ENCODE assay signal across 8 mouse cellular contexts in genomic region chr11:109653201-109653600, GRCm38 (mm10). TPM values are rescaled to one million over a fixed set of nuclear protein-coding genes. Genes with fewer than 3 reads are reported as not detected.
DNase-seq lines count a peak whose midpoint lies in the region; ATAC-seq lines count a peak whose summit lies in the region.
"Had no signal": no experiment of that assay in that cellular context is flagged by ENCODE, and none has a peak within 500 bp of the region (broad histone marks: within the 10 kb centered on the region; RNA-seq: fewer than 3 reads in every experiment).

No protein-coding gene starts in this region.

- H3K9me3 ChIP-seq in kidney, embryonic 16.5 days (ENCODE audit: low read length), result no peaks in the 10 kb centered on the region
- no peaks in the 10 kb centered on the region for H3K9me3 ChIP-seq in forebrain, embryonic 12.5 days
- H3K9me3 ChIP-seq in intestine, embryonic 15.5 days, result no peaks in the 10 kb centered on the region
- no peaks in the 10 kb centered on the region for H3K9me3 ChIP-seq in neural tube, embryonic 12.5 days

- H3K9ac ChIP-seq in kidney, embryonic 16.5 days (replicated peaks; ENCODE audit: low read length), result 0 out of 2 replicates have a peak overlapping the region, but pooled peaks have one; percentile 26
- no peak overlapping the region for H3K9ac ChIP-seq in forebrain, embryonic 12.5 days
- H3K9ac ChIP-seq in intestine, embryonic 15.5 days, result no peak overlapping the region
- no peak overlapping the region for H3K9ac ChIP-seq in neural tube, embryonic 12.5 days

- DNase-seq in kidney, postnatal 14 days, result no peak
- DNase-seq in gastrocnemius, postnatal 25 days, result no peak
- no peak for DNase-seq in thymus, postnatal 36 days
- DNase-seq: thymus, adult 2 months had no signal

- ATAC-seq in kidney, embryonic 16.5 days (ENCODE audit: low FRiP score, low TSS enrichment), result no peak
- no peak for ATAC-seq in forebrain, embryonic 12.5 days (ENCODE audit: low FRiP score)
- no peak for ATAC-seq in intestine, embryonic 15.5 days
- ATAC-seq in neural tube, embryonic 12.5 days (ENCODE audit: low FRiP score, low read depth), result no peak

- 71% methylated on average over 8 of the region's 8 CpGs for WGBS in kidney, embryonic 16.5 days
- WGBS in forebrain, embryonic 12.5 days, result 73% methylated on average over 8 of the region's 8 CpGs
- 48% methylated on average over 8 of the region's 8 CpGs for WGBS in intestine, embryonic 15.5 days
- WGBS in neural tube, embryonic 12.5 days, result 78% methylated on average over 8 of the region's 8 CpGs

- no peak overlapping the region for H3K4me2 ChIP-seq in kidney, embryonic 16.5 days (replicated peaks; ENCODE audit: low read depth, low read length)
- H3K4me2 ChIP-seq in forebrain, embryonic 12.5 days, result peak overlapping the region; percentile 91
- H3K4me2 ChIP-seq in intestine, embryonic 15.5 days (replicated peaks), result peak overlapping the region; percentile 42
- H3K4me2 ChIP-seq in neural tube, embryonic 12.5 days (replicated peaks), result peak overlapping the region; percentile 78

- no peak overlapping the region for H3K4me3 ChIP-seq in kidney, embryonic 16.5 days (ENCODE audit: low read length)
- 0 out of 2 replicates have a peak overlapping the region, but pooled peaks have one; percentile 0 for H3K4me3 ChIP-seq in forebrain, embryonic 12.5 days (replicated peaks)
- H3K4me3 ChIP-seq in intestine, embryonic 15.5 days (replicated peaks), result no peak overlapping the region; the same call in 1 of the 2 replicates
- H3K4me3 ChIP-seq in neural tube, embryonic 12.5 days, result 0 out of 2 replicates have a peak overlapping the region, but pooled peaks have one; percentile 1

- peaks cover 18% of the 10 kb centered on the region for H3K36me3 ChIP-seq in kidney, embryonic 16.5 days (ENCODE audit: insufficient read depth, low read length)
- H3K36me3 ChIP-seq in forebrain, embryonic 12.5 days (replicated peaks), result peaks cover 39% of the 10 kb centered on the region
- H3K36me3 ChIP-seq in intestine, embryonic 15.5 days, result peaks cover 11% of the 10 kb centered on the region; the same call in 1 of the 2 replicates
- peaks cover 36% of the 10 kb centered on the region for H3K36me3 ChIP-seq in neural tube, embryonic 12.5 days

- no peak overlapping the region for H3K27ac ChIP-seq in kidney, embryonic 16.5 days (ENCODE audit: low read length)
- H3K27ac ChIP-seq in forebrain, embryonic 12.5 days, result no peak overlapping the region
- H3K27ac ChIP-seq in intestine, embryonic 15.5 days, result no peak overlapping the region
- H3K27ac ChIP-seq in neural tube, embryonic 12.5 days, result no peak overlapping the region

- peaks cover 39% of the 10 kb centered on the region for H3K4me1 ChIP-seq in kidney, embryonic 16.5 days (ENCODE audit: insufficient read depth, low read length)
- peaks cover 36% of the 10 kb centered on the region for H3K4me1 ChIP-seq in forebrain, embryonic 12.5 days
- H3K4me1 ChIP-seq in intestine, embryonic 15.5 days (replicated peaks), result peaks cover 21% of the 10 kb centered on the region
- peaks cover 30% of the 10 kb centered on the region for H3K4me1 ChIP-seq in neural tube, embryonic 12.5 days

- no peaks in the 10 kb centered on the region for H3K27me3 ChIP-seq in kidney, embryonic 16.5 days (ENCODE audit: insufficient read depth, low read length)
- H3K27me3 ChIP-seq in forebrain, embryonic 12.5 days, result no peaks in the 10 kb centered on the region; the same call in 1 of the 2 replicates
- no peaks in the 10 kb centered on the region for H3K27me3 ChIP-seq in intestine, embryonic 15.5 days (replicated peaks)
- H3K27me3 ChIP-seq in neural tube, embryonic 12.5 days (replicated peaks), result no peaks in the 10 kb centered on the region

RNA-seq across cellular contexts. Expression of gene Prkar1a, which starts 4.0 kb away (rescaled TPM):
- polyA plus RNA-seq in kidney, embryonic 16.5 days (2015; fragmentation: Nextera tagmentation; extraction: Ambion mirVana), result 375 and 395 TPM in 2 replicates
- polyA plus RNA-seq in forebrain, embryonic 12.5 days (2016; fragmentation: Nextera tagmentation; extraction: Ambion mirVana), result 413 and 445 TPM in 2 replicates
- 270 and 286 TPM in 2 replicates for polyA plus RNA-seq in intestine, embryonic 15.5 days (2015; fragmentation: Nextera tagmentation; extraction: Ambion mirVana)
- polyA plus RNA-seq in neural tube, embryonic 12.5 days (2016; fragmentation: Nextera tagmentation; extraction: Ambion mirVana), result 454 TPM in 2 replicates
- 100 to 1,000 TPM; 136 to 142 TPM for total RNA-seq in gastrocnemius, postnatal 25 days (2021)

RNA-seq across cellular contexts. Expression of gene Wipi1, which starts 41.4 kb away (rescaled TPM):
- polyA plus RNA-seq in kidney, embryonic 16.5 days (2015; fragmentation: Nextera tagmentation; extraction: Ambion mirVana), result 35.8 and 36.4 TPM in 2 replicates
- polyA plus RNA-seq in forebrain, embryonic 12.5 days (2016; fragmentation: Nextera tagmentation; extraction: Ambion mirVana), result 12.9 and 13.6 TPM in 2 replicates
- polyA plus RNA-seq in intestine, embryonic 15.5 days (2015; fragmentation: Nextera tagmentation; extraction: Ambion mirVana), result 27.4 and 30.4 TPM in 2 replicates
- polyA plus RNA-seq in neural tube, embryonic 12.5 days (2016; fragmentation: Nextera tagmentation; extraction: Ambion mirVana), result 19.7 and 21.5 TPM in 2 replicates
- 10 to 100 TPM; 59.7 to 64.9 TPM for total RNA-seq in gastrocnemius, postnatal 25 days (2021)

Comparison
In these comparisons a context has a peak if more than half of its experiments do, and no peak if none do; other contexts are left out.
1. H3K4me3 ChIP-seq: peak in forebrain, embryonic 12.5 days (single experiment) and neural tube, embryonic 12.5 days (single experiment); none in kidney, embryonic 16.5 days (single experiment) and intestine, embryonic 15.5 days (single experiment).